Comparison of ENCODE assay signal across 8 mouse cellular contexts in genomic region chr2:57102856-57103844, GRCm38 (mm10). TPM values are rescaled to one million over a fixed set of nuclear protein-coding genes. Genes with fewer than 3 reads are reported as not detected.
DNase-seq lines count a peak whose midpoint lies in the region; ATAC-seq and TF ChIP-seq lines count a peak whose summit lies in the region.

No protein-coding gene starts in this region.

- peaks cover 76% of the 10 kb centered on the region for H3K27me3 ChIP-seq in hindbrain, embryonic 11.5 days (ENCODE audit: control insufficient read depth, insufficient read depth, low read length)

- no peaks in the 10 kb centered on the region for H3K36me3 ChIP-seq in hindbrain, embryonic 11.5 days (ENCODE audit: control insufficient read depth, insufficient read depth, low read length)

- H3K4me3 ChIP-seq in hindbrain, embryonic 11.5 days (ENCODE audit: low read depth, low read length) = peak overlapping the region; percentile 36; the same call in 1 of the 2 replicates

- TF ChIP-seq POLR2A in brain, embryonic 14.5 days (IDR thresholded peaks at IDR 0.05; ENCODE audit: borderline replicate concordance, extremely low read depth, insufficient read depth, insufficient read length, poor library complexity, severe bottlenecking) = no peak

- no peaks in the 10 kb centered on the region for H3K9me3 ChIP-seq in hindbrain, embryonic 11.5 days (ENCODE audit: control insufficient read depth, low read length)

- 0 out of 2 replicates have a peak, but pooled peaks have one; percentile 11 for ATAC-seq in frontal cortex, adult (ENCODE audit: low TSS enrichment)
- ATAC-seq in hindbrain, embryonic 11.5 days (ENCODE audit: low FRiP score) = 0 out of 2 replicates have a peak, but pooled peaks have one; percentile 17
- ATAC-seq in megakaryocyte-erythroid progenitor cell, adult 5-6 weeks (replicated peaks; ENCODE audit: low FRiP score, low TSS enrichment, poor library complexity, severe bottlenecking) = 0 out of 2 replicates have a peak, but pooled peaks have one; percentile 15

- no peak overlapping the region for H3K9ac ChIP-seq in hindbrain, embryonic 11.5 days (ENCODE audit: low read depth, low read length)

- TF ChIP-seq CTCF in brain, embryonic 14.5 days (IDR thresholded peaks at IDR 0.05; ENCODE audit: borderline replicate concordance, extremely low read depth, insufficient read depth, insufficient read length) = no peak

- DNase-seq in frontal cortex, postnatal 14 days (ENCODE audit: low spot score in 2 of 2) = no peak
- peak; percentile 52 for DNase-seq in brain, embryonic 14.5 days (ENCODE audit: low read depth)
- DNase-seq in hindbrain, embryonic 11.5 days (ENCODE audit: low spot score) = peak; percentile 49
- DNase-seq in right cerebral cortex, postnatal 14 days = no peak
- DNase-seq in kidney, adult 8-10 months = no peak
- DNase-seq in spleen, postnatal 36 days (ENCODE audit: low spot score in 2 of 2) = no peak

- under 1% methylated on average over 34 of the region's 37 CpGs for WGBS in hindbrain, embryonic 11.5 days

- H3K4me1 ChIP-seq in hindbrain, embryonic 11.5 days (replicated peaks; ENCODE audit: control insufficient read depth, insufficient read depth, low read length) = peaks cover 8% of the 10 kb centered on the region

- peak overlapping the region; percentile 67 for H3K4me2 ChIP-seq in hindbrain, embryonic 11.5 days (replicated peaks; ENCODE audit: low read depth, low read length)

- no peak overlapping the region for H3K27ac ChIP-seq in hindbrain, embryonic 11.5 days (ENCODE audit: low read depth, low read length)

RNA-seq across cellular contexts. Expression of gene Nr4a2, which starts 20.7 kb away (rescaled TPM):
- polyA plus RNA-seq in brain, embryonic 14.5 days (2012; rRNA removed) = 8.7 and 19.7 TPM in 2 replicates
- 13.9 and 15.6 TPM in 2 replicates for polyA plus RNA-seq in hindbrain, embryonic 11.5 days (2014; fragmentation: Nextera tagmentation; extraction: Ambion mirVana)
- 2.1 and 3.7 TPM in 2 replicates for total RNA-seq in megakaryocyte-erythroid progenitor cell, adult 5-6 weeks (2014; fragmentation: Nextera tagmentation)
- 5.5 and 7.4 TPM in 2 replicates for total RNA-seq in megakaryocyte-erythroid progenitor cell, adult 5-6 weeks (2017)

Comparison
In these comparisons a context has a peak if more than half of its experiments do, and no peak if none do; other contexts are left out.
1. DNase-seq: peak in brain, embryonic 14.5 days (single experiment) and hindbrain, embryonic 11.5 days (single experiment); none in frontal cortex, postnatal 14 days (0 of 2), right cerebral cortex, postnatal 14 days (single experiment), kidney, adult 8-10 months (0 of 2) and spleen, postnatal 36 days (0 of 2).
2. Peak in every context shown above with its lines, with median percentiles within 50 percentile points of each other: ATAC-seq.